Mouse (Mus musculus) C2C12 (cell line): ENCODE measurements around the gene Cercam. TPM values are rescaled to one million over a fixed set of nuclear protein-coding genes. Genes with fewer than 3 reads are reported as not detected.
"Not testable (repeated sequence)": the region's sequence is repeated elsewhere in the genome, so short reads cannot be mapped to it uniquely, and the experiment has no call there.

ENCODE experiments used
- H3K27me3 ChIP-seq: one replicate; pipeline ENCODE4 v1.6.1; 2011; ENCODE audit not compliant: control insufficient read depth, insufficient read depth, insufficient read length
- H3K36me3 ChIP-seq: one replicate; pipeline ENCODE4 v1.6.1; 2011; ENCODE audit not compliant: control insufficient read depth, insufficient read depth
- H3K4me3 ChIP-seq: one replicate; pipeline ENCODE4 v1.5.1; 2011; ENCODE audit warnings: mild to moderate bottlenecking, control low read depth; ENCODE audit not compliant: poor library complexity, insufficient read depth, severe bottlenecking
- H3K79me2 ChIP-seq: one replicate; pipeline ENCODE4 v1.6.1; 2011; ENCODE audit not compliant: control insufficient read depth, insufficient read depth
- H3K79me3 ChIP-seq: one replicate; pipeline ENCODE4 v1.6.1; 2011; ENCODE audit warnings: low read depth, control low read depth
- H3ac ChIP-seq: one replicate; pipeline ENCODE3; 2011; ENCODE audit warnings: low read depth; ENCODE audit not compliant: control insufficient read depth, insufficient read length
- CEBPB ChIP-seq: IDR thresholded peaks from one replicate; pipeline ENCODE4 v1.6.1; 2011; ENCODE audit warnings: low read depth, mild to moderate bottlenecking, control low read depth, moderate library complexity
- CTCF ChIP-seq: IDR thresholded peaks from one replicate; pipeline ENCODE4 v1.5.1; 2011; ENCODE audit not compliant: control insufficient read depth, insufficient read depth, insufficient read length
- FOSL1 ChIP-seq: IDR thresholded peaks from one replicate; pipeline ENCODE4 v1.8.0; 2011; ENCODE audit warnings: mild to moderate bottlenecking, low read length; ENCODE audit not compliant: poor library complexity, insufficient read depth, severe bottlenecking
- MAX ChIP-seq: IDR thresholded peaks from one replicate; pipeline ENCODE4 v1.6.1; 2011; ENCODE audit warnings: mild to moderate bottlenecking, control low read depth
- MYOD1 ChIP-seq: IDR thresholded peaks from one replicate; pipeline ENCODE4 v1.6.1; 2011; ENCODE audit warnings: low read depth; ENCODE audit not compliant: control insufficient read depth, insufficient read length
- MYOG ChIP-seq: IDR thresholded peaks from one replicate; pipeline ENCODE4 v1.6.1; 2011; ENCODE audit not compliant: control insufficient read depth, insufficient read length; ENCODE audit errors: extremely low read depth
- USF1 ChIP-seq: IDR thresholded peaks from one replicate; pipeline ENCODE4 v1.6.1; 2011; ENCODE audit warnings: low read depth, mild to moderate bottlenecking, control low read depth, moderate library complexity
- polyA plus RNA-seq: library from polyadenylated mRNA; unstranded; fragments of >200 nt; fragmentation: generic; extraction: Trizol; gene quantifications from one replicate; pipeline ENCODE4 v1.2.1, GENCODE M21; 2012; ENCODE audit warnings: missing spikeins

Gene Cercam
- polyA plus RNA-seq, 1 experiment: 3.3 TPM

DNA sequence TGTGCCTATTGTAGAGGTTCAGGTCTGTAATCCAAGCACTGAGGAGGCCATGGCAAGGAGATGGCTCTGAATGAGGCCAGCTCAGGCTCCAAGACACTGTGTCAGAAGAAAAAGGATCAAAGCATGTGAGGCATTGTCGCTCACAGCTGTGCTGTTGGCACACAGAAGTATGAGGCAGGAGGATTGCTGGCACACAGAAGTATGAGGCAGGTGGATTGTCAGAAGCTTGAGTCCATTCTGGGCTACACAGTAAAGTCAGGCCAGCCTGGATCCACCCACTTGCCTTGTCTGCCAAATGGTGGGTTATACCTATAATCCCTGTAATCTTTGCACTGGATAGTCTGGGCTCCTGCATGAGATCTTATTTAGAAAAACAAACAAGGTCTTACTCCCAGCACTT lies 29.1 kb downstream of the Cercam start:
- Histone ChIP-seq H3K27me3 (no peaks in the 10 kb centered on the region), H3ac (no peak overlapping the region), H3K4me3 (no peak overlapping the region), H3K36me3 (peaks cover 94% of the 10 kb centered on the region), H3K79me3 (no peaks in the 10 kb centered on the region), H3K79me2 (no peaks in the 10 kb centered on the region)
- TF ChIP-seq FOSL1 (no peak), MAX (no peak), USF1 (no peak), CEBPB (no peak), CTCF (no peak), MYOG (no peak)

DNA sequence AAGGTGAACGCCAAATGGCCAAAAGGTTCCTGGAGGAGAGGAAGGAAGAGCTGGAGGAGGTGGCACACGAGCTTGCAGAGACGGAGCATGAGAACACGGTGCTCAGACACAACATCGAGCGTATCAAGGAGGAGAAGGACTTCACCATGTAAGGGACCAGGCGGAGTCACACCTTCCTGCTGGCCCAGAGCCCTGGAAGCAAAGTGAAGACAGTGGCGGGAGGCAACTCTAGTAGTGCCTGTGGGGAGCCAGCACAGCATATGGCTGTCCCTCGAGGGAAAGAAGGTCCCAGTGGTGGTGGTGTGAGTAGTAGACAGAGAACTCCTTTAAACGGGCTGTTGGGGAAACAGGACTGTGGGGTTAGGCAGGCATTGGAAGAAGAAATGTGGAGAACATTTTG lies 33.2 kb downstream of the Cercam start:
- H3K4me3 ChIP-seq: no peak overlapping the region
- no peaks in the 10 kb centered on the region for H3K79me3 ChIP-seq
- TF ChIP-seq CTCF (no peak), MYOD1 (no peak), MYOG (no peak), FOSL1 (no peak), USF1 (no peak), MAX (no peak), CEBPB (no peak)
- H3K79me2 ChIP-seq: no peaks in the 10 kb centered on the region
- H3ac ChIP-seq: no peak overlapping the region
- no peaks in the 10 kb centered on the region for H3K27me3 ChIP-seq
- H3K36me3 ChIP-seq: peaks cover 96% of the 10 kb centered on the region

DNA sequence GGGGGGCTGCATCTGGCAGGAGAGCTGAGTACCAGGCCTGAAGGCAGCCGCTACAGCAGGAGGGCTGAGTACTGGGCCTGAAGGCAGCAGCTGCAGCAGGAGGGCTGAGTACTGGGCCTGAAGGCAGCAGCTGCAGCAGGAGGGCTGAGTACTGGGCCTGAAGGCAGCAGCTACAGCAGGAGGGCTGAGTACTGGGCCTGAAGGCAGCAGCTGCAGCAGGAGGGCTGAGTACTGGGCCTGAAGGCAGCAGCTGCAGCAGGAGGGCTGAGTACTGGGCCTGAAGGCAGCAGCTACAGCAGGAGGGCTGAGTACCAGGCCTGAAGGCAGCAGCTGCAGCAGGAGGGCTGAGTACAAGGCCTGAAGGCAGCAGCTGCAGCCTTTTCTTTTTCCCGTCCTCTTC lies 39.2 kb downstream of the Cercam start:
- H3ac ChIP-seq, H3K4me3 ChIP-seq, H3K79me2 ChIP-seq, H3K79me3 ChIP-seq, H3K27me3 ChIP-seq: not testable (repeated sequence)
- H3K36me3 ChIP-seq: peaks cover 54% of the 10 kb centered on the region

DNA sequence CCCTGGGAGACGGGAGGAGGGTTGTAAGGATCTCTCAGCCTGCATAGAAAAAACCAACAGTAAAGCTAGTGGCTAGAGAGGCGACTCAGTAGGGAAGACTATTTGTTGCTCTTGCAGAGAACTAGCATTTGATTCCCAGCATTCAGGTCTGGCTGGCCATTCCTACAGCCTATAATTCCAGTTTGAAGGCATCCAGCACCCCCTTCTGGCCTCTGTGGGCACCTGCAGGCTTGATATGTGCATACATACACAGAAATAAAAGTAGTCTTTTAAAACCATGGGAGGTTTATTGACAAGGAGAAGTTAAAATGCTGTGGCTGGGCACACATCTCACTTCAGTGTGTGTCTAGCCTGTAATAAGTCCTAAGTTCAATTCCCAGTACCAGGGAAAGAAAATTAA lies 41.1 kb downstream of the Cercam start:
- no peaks in the 10 kb centered on the region for H3K79me2 ChIP-seq
- no peaks in the 10 kb centered on the region for H3K79me3 ChIP-seq
- TF ChIP-seq FOSL1 (no peak), MYOG (no peak), MYOD1 (no peak), CEBPB (no peak), MAX (no peak), CTCF (no peak), USF1 (no peak)
- peaks cover 52% of the 10 kb centered on the region for H3K36me3 ChIP-seq
- H3K27me3 ChIP-seq: no peaks in the 10 kb centered on the region
- no peak overlapping the region for H3K4me3 ChIP-seq
- H3ac ChIP-seq: no peak overlapping the region

DNA sequence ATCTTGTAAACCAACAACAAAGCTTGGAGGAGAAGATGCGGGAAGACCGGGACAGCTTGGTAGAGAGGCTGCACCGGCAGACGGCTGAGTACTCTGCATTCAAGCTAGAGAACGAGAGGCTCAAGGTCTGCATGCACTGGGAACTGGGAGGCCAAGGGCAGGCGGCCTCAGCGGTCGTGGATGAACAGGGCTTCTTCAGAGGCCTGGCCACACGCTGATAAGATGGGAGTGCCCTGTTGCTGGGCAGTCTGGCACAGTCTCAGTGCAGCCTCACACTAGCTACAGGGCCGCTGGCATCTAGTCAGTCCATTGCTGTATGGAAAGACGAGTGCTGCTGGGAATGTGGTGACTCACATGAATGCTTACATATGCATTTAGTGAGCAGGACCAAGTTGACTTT lies 48.7 kb downstream of the Cercam start:
- no peaks in the 10 kb centered on the region for H3K79me3 ChIP-seq
- TF ChIP-seq CEBPB: no peak
- TF ChIP-seq MYOG: no peak
- TF ChIP-seq MYOD1: no peak
- no peak for TF ChIP-seq CTCF
- TF ChIP-seq FOSL1: no peak
- TF ChIP-seq MAX: no peak
- TF ChIP-seq USF1: no peak
- no peak overlapping the region for H3ac ChIP-seq
- no peaks in the 10 kb centered on the region for H3K79me2 ChIP-seq
- H3K4me3 ChIP-seq: no peak overlapping the region
- H3K36me3 ChIP-seq: peaks cover 88% of the 10 kb centered on the region
- H3K27me3 ChIP-seq: no peaks in the 10 kb centered on the region

DNA sequence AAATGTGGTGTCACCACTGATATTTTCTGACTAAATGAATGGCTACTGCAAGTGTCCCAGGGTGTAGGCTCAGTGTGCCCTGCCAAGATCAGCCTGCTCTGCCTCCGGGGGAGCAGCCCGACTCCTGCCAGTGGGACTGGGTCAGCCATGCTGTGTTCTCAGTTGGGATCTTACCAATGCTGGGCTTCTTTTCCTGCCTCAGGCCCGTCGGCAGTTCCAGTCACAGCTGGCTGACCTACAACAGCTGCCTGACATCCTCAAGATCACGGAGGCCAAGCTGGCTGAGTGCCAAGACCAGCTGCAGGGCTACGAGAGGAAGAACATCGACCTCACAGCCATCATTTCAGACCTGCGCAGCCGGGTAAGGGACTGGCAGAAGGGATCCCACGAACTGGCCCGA lies 53.0 kb downstream of the Cercam start:
- TF ChIP-seq MYOD1 (no peak), FOSL1 (no peak), CTCF (no peak), MAX (no peak), USF1 (no peak)
- no peaks in the 10 kb centered on the region for H3K27me3 ChIP-seq
- H3ac ChIP-seq: no peak overlapping the region
- H3K4me3 ChIP-seq: no peak overlapping the region
- no peaks in the 10 kb centered on the region for H3K79me2 ChIP-seq
- no peaks in the 10 kb centered on the region for H3K79me3 ChIP-seq
- peaks cover 85% of the 10 kb centered on the region for H3K36me3 ChIP-seq

DNA sequence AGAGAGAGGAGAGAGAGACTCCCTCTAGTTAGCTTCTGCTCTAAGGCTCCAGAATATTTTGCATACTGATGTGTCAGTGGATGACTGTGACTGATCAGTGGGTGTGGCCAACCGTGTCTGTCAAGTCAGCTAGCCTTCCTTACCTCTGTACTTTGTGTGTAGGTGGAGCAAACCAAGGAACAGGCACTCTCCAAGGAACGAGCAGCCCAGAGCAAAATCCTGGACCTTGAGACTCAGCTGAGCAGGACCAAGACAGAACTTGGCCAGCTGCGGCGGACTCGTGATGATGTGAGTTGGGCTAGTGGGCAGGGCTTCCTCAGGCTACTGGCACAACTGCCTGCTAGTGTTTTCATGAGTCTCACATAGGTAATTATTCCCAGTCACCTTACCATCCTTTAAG lies 57.6 kb downstream of the Cercam start:
- Histone ChIP-seq H3K79me3 (no peaks in the 10 kb centered on the region), H3K36me3 (peaks cover 91% of the 10 kb centered on the region), H3K27me3 (no peaks in the 10 kb centered on the region), H3K79me2 (no peaks in the 10 kb centered on the region), H3ac (no peak overlapping the region), H3K4me3 (no peak overlapping the region)
- no peak for TF ChIP-seq CTCF
